8 mouse cellular contexts compared by ENCODE assay signal in genomic region chr13:31821050-31821449, GRCm38 (mm10). TPM values are rescaled to one million over a fixed set of nuclear protein-coding genes. Genes with fewer than 3 reads are reported as not detected.
DNase-seq lines count a peak whose midpoint lies in the region; ATAC-seq lines count a peak whose summit lies in the region.
"Had no signal": no experiment of that assay in that cellular context is flagged by ENCODE, and none has a peak within 500 bp of the region (broad histone marks: within the 10 kb centered on the region; RNA-seq: fewer than 3 reads in every experiment).

No protein-coding gene starts in this region.

- no peak for DNase-seq in lung, postnatal 25 days (ENCODE audit: low spot score)
- no peak for DNase-seq in liver, embryonic 13.5 days
- no peak for DNase-seq in urinary bladder, postnatal 25 days (ENCODE audit: low spot score)
- no peak for DNase-seq in left cerebral cortex, postnatal 36 days (ENCODE audit: low spot score in 2 of 2)

- intact Hi-C loops in left cerebral cortex, postnatal 36 days (cut with DNase I) = no loop called here

- H3K4me1 ChIP-seq in lung, embryonic 15.5 days = peaks cover 9% of the 10 kb centered on the region
- peaks cover 3% of the 10 kb centered on the region; the same call in 1 of the 2 replicates for H3K4me1 ChIP-seq in liver, embryonic 13.5 days (replicated peaks)
- peaks cover 10% of the 10 kb centered on the region; the same call in 1 of the 2 replicates for H3K4me1 ChIP-seq in stomach, embryonic 16.5 days (ENCODE audit: control insufficient read depth, insufficient read depth, low read length)

- peaks cover 78% of the 10 kb centered on the region for H3K27me3 ChIP-seq in lung, embryonic 15.5 days
- peaks cover 52% of the 10 kb centered on the region for H3K27me3 ChIP-seq in liver, embryonic 13.5 days
- peaks cover 29% of the 10 kb centered on the region for H3K27me3 ChIP-seq in stomach, embryonic 16.5 days (ENCODE audit: control insufficient read depth, insufficient read depth, low read length)

- no peaks in the 10 kb centered on the region for H3K9me3 ChIP-seq in lung, embryonic 15.5 days
- no peaks in the 10 kb centered on the region for H3K9me3 ChIP-seq in liver, embryonic 13.5 days (replicated peaks)
- H3K9me3 ChIP-seq in stomach, embryonic 16.5 days (replicated peaks; ENCODE audit: control insufficient read depth, low read length) = no peaks in the 10 kb centered on the region

- WGBS in lung, embryonic 15.5 days = 29% methylated on average over 6 of the region's 6 CpGs
- WGBS in liver, embryonic 13.5 days (ENCODE audit: insufficient replicate concordance) = 23% methylated on average over 6 of the region's 6 CpGs
- 39% methylated on average over 6 of the region's 6 CpGs for WGBS in stomach, embryonic 16.5 days

- H3K4me3 ChIP-seq in lung, embryonic 15.5 days = peak overlapping the region; percentile 30
- peak overlapping the region; percentile 14; the same call in 1 of the 2 replicates for H3K4me3 ChIP-seq in liver, embryonic 13.5 days (replicated peaks)
- peak overlapping the region; percentile 31 for H3K4me3 ChIP-seq in stomach, embryonic 16.5 days (replicated peaks; ENCODE audit: low read length)

- peak overlapping the region; percentile 29; the same call in 1 of the 2 replicates for H3K9ac ChIP-seq in lung, embryonic 15.5 days
- no peak overlapping the region for H3K9ac ChIP-seq in liver, embryonic 13.5 days
- H3K9ac ChIP-seq in stomach, embryonic 16.5 days (ENCODE audit: low read length) = peak overlapping the region; percentile 62

- no peak overlapping the region for H3K27ac ChIP-seq in lung, embryonic 15.5 days
- no peak overlapping the region for H3K27ac ChIP-seq in liver, embryonic 13.5 days
- no peak overlapping the region for H3K27ac ChIP-seq in stomach, embryonic 16.5 days (ENCODE audit: low read length)

- ATAC-seq in lung, embryonic 15.5 days (ENCODE audit: borderline replicate concordance, extremely low read depth, low FRiP score, low TSS enrichment) = no peak
- ATAC-seq in granulocyte monocyte progenitor cell, adult 5-6 weeks (replicated peaks; ENCODE audit: poor library complexity, severe bottlenecking) = 0 out of 2 replicates have a peak, but pooled peaks have one; percentile 2
- no peak for ATAC-seq in liver, embryonic 13.5 days (ENCODE audit: low read depth)
- no peak for ATAC-seq in stomach, embryonic 16.5 days (ENCODE audit: insufficient read depth, low FRiP score)

- H3K4me2 ChIP-seq in lung, embryonic 15.5 days = peak overlapping the region; percentile 60
- H3K4me2 ChIP-seq in liver, embryonic 13.5 days = peak overlapping the region; percentile 38
- peak overlapping the region; percentile 54 for H3K4me2 ChIP-seq in stomach, embryonic 16.5 days (ENCODE audit: low read depth, low read length)

- H3K36me3 ChIP-seq in lung, embryonic 15.5 days = no peaks in the 10 kb centered on the region
- no peaks in the 10 kb centered on the region for H3K36me3 ChIP-seq in liver, embryonic 13.5 days
- no peaks in the 10 kb centered on the region for H3K36me3 ChIP-seq in stomach, embryonic 16.5 days (ENCODE audit: control insufficient read depth, insufficient read depth, low read length)

RNA-seq across cellular contexts. Expression of gene Foxc1, which starts 14.6 kb away (rescaled TPM):
- polyA plus RNA-seq in lung, embryonic 15.5 days (2015; fragmentation: Nextera tagmentation; extraction: Ambion mirVana) = 0.47 and 0.53 TPM in 2 replicates
- not detected in 2 replicates for total RNA-seq in granulocyte monocyte progenitor cell, adult 5-6 weeks (2014; fragmentation: Nextera tagmentation)
- not detected in 2 replicates for total RNA-seq in granulocyte monocyte progenitor cell, adult 5-6 weeks (2017)
- polyA plus RNA-seq in liver, embryonic 13.5 days (2015; fragmentation: Nextera tagmentation; extraction: Ambion mirVana) = 0.03 TPM in 2 replicates
- polyA plus RNA-seq in stomach, embryonic 16.5 days (2015; fragmentation: Nextera tagmentation; extraction: Ambion mirVana) = 0.12 and 0.14 TPM in 2 replicates
- total RNA-seq in left cerebral cortex, postnatal 36 days (2021) = 1 to 10 TPM; 4.3 to 6.6 TPM
- total RNA-seq: common myeloid progenitor, adult 5-6 weeks had no signal
